Mouse (Mus musculus): ENCODE measurements around the gene Zcchc8. TPM values are rescaled to one million over a fixed set of nuclear protein-coding genes. Genes with fewer than 3 reads are reported as not detected.
"Not testable (repeated sequence)": the region's sequence is repeated elsewhere in the genome, so short reads cannot be mapped to it uniquely, and the experiment has no call there.

Zcchc8 gene
- polyA plus RNA-seq (2012; rRNA removed) = 24.3 and 26.1 TPM in 2 replicates

DNA sequence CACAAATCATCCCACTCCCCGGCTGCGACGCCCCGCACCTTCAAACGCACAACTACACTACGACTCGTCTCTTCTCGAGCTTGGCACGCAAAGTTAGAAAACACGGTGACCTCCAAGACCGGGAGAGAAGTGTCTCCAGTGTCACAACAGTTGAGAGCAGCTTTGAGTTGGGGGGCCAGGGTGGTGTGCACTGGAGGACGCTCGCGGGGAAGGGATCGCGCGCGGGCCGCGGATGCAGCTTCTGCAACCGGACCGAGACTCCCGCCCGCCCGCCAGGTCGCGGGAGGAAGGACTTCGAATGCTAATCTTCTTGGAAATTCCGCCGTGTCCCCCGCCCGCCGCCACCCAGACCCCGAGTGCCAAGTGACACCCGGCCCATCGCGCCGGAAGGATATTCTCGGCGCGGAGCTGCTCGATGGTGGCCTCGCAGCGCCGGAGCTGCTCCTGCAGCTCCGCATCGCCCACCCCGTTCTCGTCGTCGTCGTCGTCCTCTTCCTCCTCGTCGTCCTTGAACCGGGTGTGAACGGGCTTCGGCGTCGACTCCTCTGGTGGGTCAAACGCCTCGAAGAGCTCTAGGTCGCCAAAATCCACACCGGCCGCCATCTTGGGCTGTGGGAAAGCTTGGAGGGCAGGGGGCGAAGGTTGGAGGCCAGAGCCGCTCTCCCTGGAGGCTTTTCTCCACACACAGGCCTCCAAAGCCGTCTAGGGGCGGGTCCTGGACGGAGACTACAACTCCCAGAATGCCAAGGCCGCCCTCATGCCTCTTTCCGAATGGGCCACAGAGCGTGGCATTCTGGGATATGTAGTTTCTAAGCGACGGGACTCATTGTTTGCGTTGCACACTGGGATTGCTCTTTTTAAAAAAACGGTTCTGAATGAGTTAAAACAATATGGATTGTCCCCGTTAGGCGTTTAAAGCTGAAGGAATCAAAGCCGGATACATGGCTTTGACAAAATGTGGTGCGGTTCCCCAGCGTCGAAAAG, at the start of gene Zcchc8:
Zcchc8 (minus strand) TSS at position 773 of the 984 bp plus-strand sequence.
- H3K27me3 ChIP-seq (replicated peaks; ENCODE audit: control insufficient read depth, insufficient read depth, low read length) = no peaks in the 10 kb centered on the region
- DNase-seq = peak; percentile 98
- TF ChIP-seq POLR2A (IDR thresholded peaks at IDR 0.05; ENCODE audit: low read depth, low read length) = peak; percentile 47
- no peak for TF ChIP-seq CTCF (conservative IDR thresholded peaks at IDR 0.05; ENCODE audit: insufficient read depth, insufficient read length, low read depth, low read length)
- H3K27ac ChIP-seq (ENCODE audit: insufficient read depth, low read depth, low read length) = peak within 1 kb of the TSS; percentile 93
- H3K4me1 ChIP-seq (ENCODE audit: control insufficient read depth, insufficient read depth, low read length) = peaks cover 5% of the 10 kb centered on the region; the same call in 1 of the 2 replicates
- WGBS = under 1% methylated on average over 83 of the region's 83 CpGs
- H3K36me3 ChIP-seq (ENCODE audit: control insufficient read depth, insufficient read depth, low read length) = no peaks in the 10 kb centered on the region
- H3K4me3 ChIP-seq (ENCODE audit: insufficient read depth, low read depth, low read length) = peak within 1 kb of the TSS; percentile 93

DNA sequence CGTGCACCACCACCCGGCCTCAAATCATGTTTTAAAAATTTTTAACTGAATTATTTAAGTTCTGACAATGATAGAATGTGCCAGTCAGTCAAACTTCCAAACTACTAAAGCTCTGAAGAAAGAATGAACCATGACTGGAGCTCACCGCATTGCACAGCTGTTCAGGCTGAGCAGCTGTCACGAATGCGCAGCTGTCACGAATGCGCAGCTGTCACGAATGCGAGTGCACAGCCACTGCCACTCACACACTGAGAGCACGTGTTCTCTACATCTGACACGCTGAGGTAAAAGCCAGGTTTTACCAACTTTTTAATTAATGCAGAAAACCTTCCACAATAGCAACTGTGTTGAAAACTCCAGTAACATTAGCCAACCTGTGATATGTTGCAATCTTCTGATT, 45.6 kb upstream of the Zcchc8 start:
- DNase-seq; H3K27me3 ChIP-seq (replicated peaks; ENCODE audit: control insufficient read depth, insufficient read depth, low read length); H3K36me3 ChIP-seq (ENCODE audit: control insufficient read depth, insufficient read depth, low read length); H3K27ac ChIP-seq (ENCODE audit: insufficient read depth, low read depth, low read length); H3K4me1 ChIP-seq (ENCODE audit: control insufficient read depth, insufficient read depth, low read length); H3K4me3 ChIP-seq (ENCODE audit: insufficient read depth, low read depth, low read length): not testable (repeated sequence)
- WGBS = 95% methylated on average over 11 of the region's 11 CpGs

DNA sequence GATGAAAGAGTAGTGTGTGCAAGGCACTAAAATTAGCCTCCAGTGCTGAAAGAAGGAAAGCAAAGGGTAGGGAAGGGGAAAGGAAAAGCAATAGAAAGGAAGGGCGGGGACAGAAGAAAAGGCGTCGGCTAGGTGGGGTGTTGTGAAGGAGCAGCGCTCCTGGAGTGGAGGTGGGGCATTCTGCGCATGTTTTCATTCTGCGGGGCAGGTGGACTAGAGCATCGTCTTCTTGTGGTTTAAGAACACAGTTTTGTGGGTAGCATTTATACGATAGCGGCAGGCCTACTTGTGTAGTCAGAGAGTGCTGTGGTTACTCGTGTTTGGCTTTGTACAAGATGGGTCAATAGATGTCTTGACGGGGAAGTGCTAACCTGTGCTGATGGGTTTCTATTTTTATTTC, 44.6 kb upstream of the Zcchc8 start:
- no peaks in the 10 kb centered on the region for H3K27me3 ChIP-seq (replicated peaks; ENCODE audit: control insufficient read depth, insufficient read depth, low read length)
- H3K4me3 ChIP-seq (ENCODE audit: insufficient read depth, low read depth, low read length) = no peak overlapping the region
- no peak overlapping the region for H3K27ac ChIP-seq (ENCODE audit: insufficient read depth, low read depth, low read length)
- H3K4me1 ChIP-seq (ENCODE audit: control insufficient read depth, insufficient read depth, low read length) = no peaks in the 10 kb centered on the region
- WGBS = 93% methylated on average over 11 of the region's 11 CpGs
- no peak for DNase-seq
- no peak for TF ChIP-seq CTCF (conservative IDR thresholded peaks at IDR 0.05; ENCODE audit: insufficient read depth, insufficient read length, low read depth, low read length)
- no peak for TF ChIP-seq POLR2A (IDR thresholded peaks at IDR 0.05; ENCODE audit: low read depth, low read length)
- H3K36me3 ChIP-seq (ENCODE audit: control insufficient read depth, insufficient read depth, low read length) = no peaks in the 10 kb centered on the region

DNA sequence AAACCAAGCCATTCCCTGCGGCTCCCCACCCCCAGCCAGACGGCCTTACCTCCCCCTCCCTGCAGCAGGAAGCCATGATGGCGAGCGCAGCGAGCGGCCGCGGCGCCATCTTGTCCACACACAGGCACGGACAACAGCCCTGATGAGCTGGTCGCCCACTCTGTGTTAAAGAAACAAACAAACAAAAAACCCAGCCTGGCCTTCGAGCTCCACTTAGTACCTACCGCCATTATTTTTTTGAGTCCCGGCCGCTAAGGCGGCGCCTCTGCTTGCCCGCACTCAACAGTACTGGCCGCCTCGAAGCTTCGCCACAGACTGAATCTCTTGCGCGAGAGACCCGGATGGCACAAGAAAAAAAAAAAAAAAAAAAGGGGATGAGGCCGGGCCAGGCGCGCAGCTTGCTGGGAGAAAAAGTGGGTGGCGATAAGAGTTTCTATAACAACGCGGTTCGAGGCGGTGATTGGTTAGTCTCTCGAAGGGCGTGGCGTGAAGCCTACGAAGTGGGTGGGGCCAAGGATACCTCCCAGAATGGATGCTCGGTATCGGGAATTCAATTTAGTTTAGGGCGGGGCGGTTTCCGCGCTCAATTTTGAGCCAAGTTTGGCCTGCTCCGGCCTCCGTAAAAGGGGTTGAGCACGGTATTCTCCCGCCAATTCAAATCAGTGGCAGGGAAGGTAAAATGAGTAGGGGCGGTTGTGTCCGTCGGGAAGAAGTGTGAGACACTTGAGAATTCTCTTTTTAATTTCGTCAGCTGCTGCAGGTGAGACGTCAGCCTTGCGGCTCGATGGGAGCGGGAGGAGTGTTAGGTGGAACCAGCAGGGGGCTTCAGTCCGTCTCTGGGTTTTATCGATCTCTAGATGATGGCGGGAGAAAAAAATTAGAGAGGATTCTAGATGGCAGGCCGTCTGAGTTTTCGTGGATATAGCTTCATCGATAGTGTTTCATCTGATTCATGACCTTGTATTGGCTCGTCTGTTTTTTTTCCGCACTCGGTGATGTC, 28.5 kb upstream of the Zcchc8 start, which contains the start of the genes Rsrc2 and Kntc1:
Rsrc2 (minus strand) TSS at position 350 of the 1,000 bp plus-strand sequence.
Kntc1 (plus strand) TSS at position 652 of the 1,000 bp plus-strand sequence.
- peaks cover 3% of the 10 kb centered on the region; the same call in 1 of the 2 replicates for H3K36me3 ChIP-seq (ENCODE audit: control insufficient read depth, insufficient read depth, low read length)
- WGBS = under 1% methylated on average over 63 of the region's 63 CpGs
- H3K27me3 ChIP-seq (replicated peaks; ENCODE audit: control insufficient read depth, insufficient read depth, low read length) = no peaks in the 10 kb centered on the region
- peak; percentile 100 for DNase-seq
- TF ChIP-seq CTCF (conservative IDR thresholded peaks at IDR 0.05; ENCODE audit: insufficient read depth, insufficient read length, low read depth, low read length) (no peak), POLR2A (IDR thresholded peaks at IDR 0.05; ENCODE audit: low read depth, low read length) (peak; percentile 76)
- peak within 1 kb of the TSS; percentile 73 for H3K4me3 ChIP-seq (ENCODE audit: insufficient read depth, low read depth, low read length)
- H3K4me1 ChIP-seq (ENCODE audit: control insufficient read depth, insufficient read depth, low read length) = peaks cover 11% of the 10 kb centered on the region
- peak within 1 kb of the TSS; percentile 90 for H3K27ac ChIP-seq (ENCODE audit: insufficient read depth, low read depth, low read length)

DNA sequence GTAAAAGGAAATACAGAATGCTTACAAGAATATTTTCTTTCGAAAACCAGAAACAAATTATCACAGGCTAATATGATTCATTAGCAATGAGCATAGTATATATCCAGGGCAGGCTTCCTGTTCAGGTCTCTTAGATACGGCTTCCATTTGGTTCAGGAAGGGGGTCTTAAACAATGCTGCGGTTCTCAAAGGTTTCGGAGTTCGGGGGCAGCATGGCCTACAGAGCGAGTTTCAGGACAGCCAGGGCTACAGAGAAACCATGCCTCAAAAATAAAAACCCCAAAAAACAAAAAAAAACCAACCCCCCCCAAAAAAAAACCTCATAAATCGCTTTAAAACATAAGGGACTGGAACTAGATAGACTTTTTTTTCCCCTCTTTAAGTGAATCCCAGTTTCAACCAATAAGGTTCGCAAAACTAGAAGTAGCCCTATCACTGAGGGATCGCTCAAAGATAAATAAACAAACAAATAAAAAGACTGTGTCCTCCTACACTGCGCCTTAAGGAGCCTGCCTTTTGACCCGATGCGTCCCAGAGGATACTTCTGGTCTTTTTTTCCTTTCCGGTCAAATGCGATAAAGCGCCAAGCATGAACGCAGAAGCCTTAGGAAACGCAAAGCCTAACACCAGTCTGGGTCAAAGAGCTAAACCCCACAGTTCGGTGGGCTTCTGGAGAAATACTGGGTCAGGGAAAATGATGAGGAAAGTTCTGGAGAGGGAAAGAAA, 27.6 kb upstream of the Zcchc8 start:
- peaks cover 11% of the 10 kb centered on the region for H3K4me1 ChIP-seq (ENCODE audit: control insufficient read depth, insufficient read depth, low read length)
- TF ChIP-seq POLR2A (IDR thresholded peaks at IDR 0.05; ENCODE audit: low read depth, low read length) (no peak), CTCF (conservative IDR thresholded peaks at IDR 0.05; ENCODE audit: insufficient read depth, insufficient read length, low read depth, low read length) (no peak)
- peak overlapping the region; percentile 73 for H3K4me3 ChIP-seq (ENCODE audit: insufficient read depth, low read depth, low read length)
- H3K27ac ChIP-seq (ENCODE audit: insufficient read depth, low read depth, low read length) = peak overlapping the region; percentile 90; the same call in 1 of the 2 replicates
- no peak for DNase-seq
- under 1% methylated on average over 18 of the region's 18 CpGs for WGBS
- peaks cover 9% of the 10 kb centered on the region for H3K36me3 ChIP-seq (ENCODE audit: control insufficient read depth, insufficient read depth, low read length)
- H3K27me3 ChIP-seq (replicated peaks; ENCODE audit: control insufficient read depth, insufficient read depth, low read length) = no peaks in the 10 kb centered on the region

DNA sequence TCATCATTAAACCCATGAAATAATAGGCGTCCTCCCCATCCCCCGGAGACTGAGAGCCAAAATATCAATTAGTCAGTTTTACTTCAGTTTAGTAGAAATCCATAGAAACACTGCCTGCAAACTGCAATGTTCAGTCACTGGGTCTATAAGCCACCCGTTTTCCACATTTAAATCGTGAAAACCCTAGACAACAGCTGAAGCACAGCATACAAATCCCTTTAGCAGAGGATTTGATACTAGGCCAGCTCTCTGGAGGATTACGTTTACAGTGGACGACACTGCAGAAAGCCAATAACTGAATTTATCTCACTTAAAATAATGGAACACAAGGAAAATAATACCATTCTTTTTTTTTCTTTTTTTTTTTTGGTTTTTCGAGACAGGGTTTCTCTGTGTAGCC, 26.7 kb upstream of the Zcchc8 start:
- WGBS = 4% methylated on average over 7 of the region's 7 CpGs
- Histone ChIP-seq H3K4me3 (ENCODE audit: insufficient read depth, low read depth, low read length) (no peak overlapping the region), H3K27ac (ENCODE audit: insufficient read depth, low read depth, low read length) (no peak overlapping the region), H3K36me3 (ENCODE audit: control insufficient read depth, insufficient read depth, low read length) (peaks cover 9% of the 10 kb centered on the region), H3K27me3 (replicated peaks; ENCODE audit: control insufficient read depth, insufficient read depth, low read length) (no peaks in the 10 kb centered on the region), H3K4me1 (ENCODE audit: control insufficient read depth, insufficient read depth, low read length) (peaks cover 11% of the 10 kb centered on the region)
- no peak for DNase-seq
- TF ChIP-seq CTCF (conservative IDR thresholded peaks at IDR 0.05; ENCODE audit: insufficient read depth, insufficient read length, low read depth, low read length) (no peak), POLR2A (IDR thresholded peaks at IDR 0.05; ENCODE audit: low read depth, low read length) (no peak)
